Mouse (Mus musculus): Measurements from ENCODE around the gene Srl.
"Not testable (repeated sequence)": the region's sequence is repeated elsewhere in the genome, so short reads cannot be mapped to it uniquely, and the experiment has no call there.

Gene Srl

DNA sequence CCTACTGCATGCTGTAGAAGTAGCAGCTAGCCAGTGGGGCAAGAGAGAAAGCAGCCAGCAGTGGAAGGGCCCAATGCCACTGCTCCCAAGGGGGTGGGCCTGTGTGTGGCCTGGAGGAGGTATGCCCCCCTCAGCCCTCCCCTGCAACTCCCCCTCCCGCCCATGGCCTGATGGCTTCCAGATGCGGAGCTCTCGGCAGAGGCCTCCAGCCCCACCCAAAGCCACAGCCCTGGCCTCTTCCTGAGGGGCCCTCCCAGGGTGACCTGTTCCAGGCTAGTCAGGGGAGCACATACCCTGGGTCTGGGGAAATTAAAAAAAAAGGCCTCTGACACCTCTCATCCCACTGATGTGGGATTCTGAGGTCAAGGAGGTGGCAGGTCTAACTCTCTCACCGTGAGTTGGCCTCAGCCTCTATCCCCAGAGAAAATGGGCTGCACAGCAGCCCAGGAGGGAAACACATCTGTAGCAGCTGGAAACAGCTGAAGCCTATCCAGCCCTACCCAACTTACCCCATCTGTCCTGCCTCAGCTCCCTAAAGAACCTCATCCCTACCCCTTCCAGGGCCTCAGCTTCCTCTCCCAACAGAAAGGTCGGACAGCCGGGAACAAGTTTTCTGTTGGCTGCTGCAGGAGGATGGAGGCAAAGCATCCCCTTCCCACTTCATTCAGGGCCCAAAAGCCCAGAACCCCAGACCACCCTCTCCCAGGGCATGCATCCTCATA, 11.4 kb upstream of the Srl start:
- DNase-seq (ENCODE audit: low read depth, low spot score), result no peak

GRCm38 (mm10) chr16:4551885-4552284, 10.3 kb upstream of the Srl start:
- no peak for DNase-seq (ENCODE audit: low read depth, low spot score)

GRCm38 (mm10) chr16:4551056-4551455, 9.4 kb upstream of the Srl start:
- no peak for DNase-seq (ENCODE audit: low read depth, low spot score)

DNA sequence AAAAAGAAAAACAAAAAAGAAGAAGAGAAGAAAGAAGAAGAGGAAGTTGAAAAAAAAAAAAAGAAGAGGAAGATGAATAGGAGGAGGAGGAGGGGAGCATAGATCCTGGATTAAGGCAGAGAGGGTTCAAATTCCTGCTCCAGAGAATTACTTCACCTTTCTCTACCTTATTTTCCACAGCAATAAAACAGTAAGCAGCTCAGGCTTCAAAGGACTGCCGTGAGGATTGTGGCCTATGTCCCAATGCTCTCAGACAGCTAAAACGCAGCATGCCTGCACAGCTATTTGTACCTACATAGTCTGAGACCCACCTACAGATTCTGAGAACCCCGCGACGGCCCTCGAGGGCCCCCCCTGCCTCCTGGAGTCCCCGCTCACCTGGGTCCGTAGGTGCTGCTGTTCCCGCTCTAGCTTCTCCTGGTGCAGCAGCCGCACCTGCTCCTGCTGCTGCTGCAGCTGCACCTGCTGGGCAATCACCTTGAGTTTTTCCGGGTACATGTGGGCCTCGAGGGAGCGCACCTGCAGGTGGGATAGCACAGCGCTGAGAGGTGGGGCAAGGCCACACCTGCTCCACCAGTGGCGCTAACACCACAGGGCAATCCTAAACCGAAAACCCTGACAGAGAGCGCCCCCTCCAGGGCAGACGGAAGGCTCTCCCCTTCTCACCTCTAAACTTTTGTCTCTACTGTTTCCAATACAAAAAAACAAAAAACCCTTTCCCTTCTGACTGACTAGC, 7.5 kb upstream of the Srl start:
- peak; percentile 57 for DNase-seq (ENCODE audit: low read depth, low spot score)

- DNase-seq (ENCODE audit: low read depth, low spot score), result no peak
Measured at GRCm38 (mm10) chr16:4547611-4548010, 6.0 kb upstream of the Srl start.

- DNase-seq (ENCODE audit: low read depth, low spot score), result no peak
Measured at GRCm38 (mm10) chr16:4546838-4547237, 5.2 kb upstream of the Srl start.

GRCm38 (mm10) chr16:4544845-4545244, 3.2 kb upstream of the Srl start:
- DNase-seq (ENCODE audit: low read depth, low spot score), result no peak

- no peak for DNase-seq (ENCODE audit: low read depth, low spot score)
Measured at GRCm38 (mm10) chr16:4543266-4543665, 1.6 kb upstream of the Srl start.

DNA sequence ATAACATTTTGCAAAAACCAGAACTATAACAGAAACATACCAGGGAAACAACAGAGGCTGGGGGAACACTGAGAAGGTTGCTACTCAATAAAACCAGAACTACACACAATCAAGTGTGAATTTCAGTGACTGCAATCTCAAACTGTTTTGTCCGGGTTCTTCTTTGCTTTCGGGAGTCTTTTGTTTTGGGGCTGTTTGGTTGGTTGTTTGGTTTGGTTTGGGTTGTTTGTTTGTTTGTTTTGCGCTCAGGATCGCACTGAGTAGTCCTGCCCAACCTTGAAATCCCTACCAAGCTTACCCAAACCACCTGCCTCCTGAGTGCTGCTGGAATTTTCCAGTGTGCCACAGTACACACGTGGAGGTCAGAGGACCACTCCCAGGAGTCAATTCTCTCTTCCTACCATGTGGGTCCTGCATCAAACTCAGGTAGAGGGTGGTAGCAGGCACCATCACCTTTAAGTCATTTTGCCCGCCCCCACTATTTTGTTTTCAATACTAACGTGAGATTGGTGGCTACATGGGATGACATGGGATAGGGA, 689 bp upstream of the Srl start:
- no peak for DNase-seq (ENCODE audit: low read depth, low spot score)

GRCm38 (mm10) chr16:4541033-4541432, 583 bp downstream of the Srl start:
- DNase-seq (ENCODE audit: low read depth, low spot score), result no peak

GRCm38 (mm10) chr16:4540064-4540775, 1.4 kb downstream of the Srl start:
- DNase-seq (ENCODE audit: low read depth, low spot score), result peak; percentile 49

DNA sequence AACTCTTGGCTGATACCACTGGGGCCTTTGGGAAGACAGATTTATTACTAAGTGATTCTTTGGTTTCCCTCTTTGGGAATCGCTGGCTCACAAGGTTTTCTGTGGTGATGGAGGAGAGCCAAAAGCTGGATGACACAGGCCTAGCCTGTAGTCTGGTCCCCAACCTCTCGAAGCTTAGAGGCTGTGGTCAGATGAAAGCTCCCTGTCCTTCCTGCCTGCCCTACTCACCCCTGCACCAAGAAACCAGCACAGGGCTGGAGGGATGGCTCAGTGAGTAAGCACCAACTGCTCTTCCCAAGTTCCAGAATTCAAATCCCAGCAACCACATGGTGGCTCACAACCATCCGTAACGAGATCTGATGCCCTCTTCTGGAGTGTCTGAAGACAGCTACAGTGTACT, 2.1 kb downstream of the Srl start:
- DNase-seq (ENCODE audit: low read depth, low spot score), result no peak

DNA sequence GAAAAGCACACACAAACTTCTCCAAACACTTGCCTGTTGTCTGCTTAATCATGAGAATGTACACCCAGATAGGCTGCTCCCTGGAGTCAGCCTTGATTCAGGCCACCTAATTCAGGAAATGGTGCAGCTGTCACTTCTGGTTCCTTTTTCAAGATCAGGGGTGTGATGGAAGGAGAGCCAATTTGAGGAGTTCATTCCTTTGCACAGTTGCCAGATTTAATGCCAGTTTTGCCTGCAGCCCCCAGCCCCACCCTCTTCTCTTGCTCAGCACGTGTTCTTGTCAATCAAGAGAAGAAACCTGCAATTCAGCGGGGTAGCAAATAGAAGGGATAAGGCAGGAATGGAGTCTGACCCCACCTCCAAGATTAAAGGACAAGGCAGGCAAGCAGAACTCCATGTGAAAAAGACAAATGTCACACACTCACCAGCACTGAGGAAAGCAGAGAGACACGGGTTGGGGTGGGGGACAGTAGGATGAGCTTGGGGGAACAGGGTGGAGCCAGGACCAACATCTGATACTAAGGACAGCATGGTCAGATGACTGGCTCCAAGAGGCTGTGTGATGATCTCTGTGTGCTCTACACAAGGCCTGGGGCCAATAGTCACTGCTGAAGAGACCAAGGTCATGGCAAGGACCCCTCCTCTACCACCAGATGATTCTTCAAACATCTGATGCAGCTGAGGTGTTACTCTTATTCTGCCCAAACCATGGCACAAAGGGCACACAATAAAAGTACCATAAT, 3.8 kb downstream of the Srl start:
- no peak for DNase-seq (ENCODE audit: low read depth, low spot score)

GRCm38 (mm10) chr16:4527373-4527772, 14.2 kb downstream of the Srl start:
- DNase-seq (ENCODE audit: low read depth, low spot score), result not testable (repeated sequence)

- DNase-seq (ENCODE audit: low read depth, low spot score), result no peak
Measured at GRCm38 (mm10) chr16:4523313-4524004, 18.2 kb downstream of the Srl start.

DNA sequence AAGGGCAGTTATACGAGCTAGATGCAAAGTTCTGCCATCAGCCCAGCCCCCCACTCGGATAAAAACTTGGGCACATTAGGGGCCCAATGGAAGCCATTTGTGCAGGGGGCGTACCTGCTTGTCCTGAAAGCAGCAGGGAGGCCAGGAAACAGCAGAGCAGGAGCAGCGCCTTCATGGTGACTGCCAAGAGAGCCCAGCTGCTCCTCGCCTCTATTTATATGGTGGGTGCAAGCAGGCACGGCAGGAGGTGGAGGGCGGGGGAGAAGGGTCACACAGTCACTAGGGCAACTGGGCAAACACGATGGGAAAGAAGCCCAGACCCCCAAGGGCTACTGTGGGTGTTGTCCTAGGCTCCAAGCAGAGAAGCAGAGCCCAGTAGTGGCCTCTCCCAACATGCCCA, 18.7 kb downstream of the Srl start:
- DNase-seq (ENCODE audit: low read depth, low spot score), result no peak

DNA sequence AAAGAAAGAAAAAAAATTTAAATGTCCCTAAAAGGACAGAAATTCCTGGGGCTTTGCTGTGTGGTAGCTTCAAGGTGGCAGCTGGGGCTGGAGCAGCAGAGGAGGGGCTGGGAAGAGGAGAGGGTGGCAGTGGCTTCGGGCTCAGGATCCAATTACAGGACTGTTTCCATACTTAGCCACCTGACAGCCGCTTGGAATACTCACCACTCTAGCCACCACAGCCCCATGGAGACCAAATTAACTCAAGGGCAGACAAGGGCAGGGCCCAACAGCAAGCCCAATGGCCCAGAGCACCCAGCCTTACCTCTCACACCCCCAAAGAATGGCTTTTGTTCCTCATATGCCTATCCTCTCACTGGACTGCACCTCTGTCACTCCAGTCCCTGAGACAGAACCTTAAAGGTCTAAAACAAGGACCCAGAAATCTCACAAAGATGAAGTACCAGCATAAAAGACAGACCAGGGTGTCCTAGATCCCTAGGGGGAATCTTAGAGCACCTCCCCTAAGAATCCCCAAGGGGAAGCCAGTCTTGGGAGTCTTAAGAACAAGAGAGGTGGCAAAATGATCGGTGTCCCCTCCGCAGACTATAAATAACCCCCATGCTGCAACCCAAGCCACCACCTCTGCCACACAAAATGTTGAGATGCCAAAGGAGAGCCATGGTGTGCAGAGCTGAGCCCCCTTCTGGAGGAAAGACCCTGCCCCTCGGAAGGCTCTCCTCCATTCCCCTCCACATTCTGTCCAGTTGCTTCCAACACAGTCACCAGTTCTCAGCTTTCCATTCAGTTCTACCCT, 19.7 kb downstream of the Srl start:
- DNase-seq (ENCODE audit: low read depth, low spot score), result no peak

DNA sequence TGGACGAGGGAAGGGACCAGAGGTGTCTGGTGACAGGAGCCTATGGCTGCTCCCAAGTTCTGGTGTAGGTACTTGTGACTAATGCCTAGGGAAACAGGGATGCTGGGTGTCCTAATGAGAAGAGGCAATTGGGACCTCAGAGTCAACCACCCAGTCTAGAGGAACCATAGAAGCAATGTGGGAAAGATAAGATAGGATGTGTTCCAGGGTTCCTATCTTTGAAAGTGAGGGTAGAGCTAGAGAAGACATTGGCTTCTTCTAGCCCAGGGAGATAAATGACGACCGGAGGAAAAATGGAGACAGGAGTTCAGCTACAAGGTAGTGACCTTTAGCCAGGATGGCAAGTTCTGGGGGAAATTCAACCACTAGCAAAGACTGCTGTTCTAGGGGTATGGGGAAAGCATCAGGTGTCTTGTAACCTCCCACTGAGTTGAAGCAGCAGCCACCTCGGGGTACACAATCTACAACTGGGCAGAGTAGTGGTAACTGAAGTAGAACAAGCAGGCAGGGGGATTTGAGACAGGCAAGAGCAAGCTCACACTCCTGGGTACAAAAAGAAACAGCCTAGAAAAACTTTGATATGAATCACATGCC, 20.4 kb downstream of the Srl start:
- peak; percentile 35 for DNase-seq (ENCODE audit: low read depth, low spot score)

- DNase-seq (ENCODE audit: low read depth, low spot score), result no peak
Measured at GRCm38 (mm10) chr16:4520673-4521072, 20.9 kb downstream of the Srl start.

- peak; percentile 18 for DNase-seq (ENCODE audit: low read depth, low spot score)
Measured at GRCm38 (mm10) chr16:4519825-4520224, 21.8 kb downstream of the Srl start.
